Mouse (Mus musculus): ENCODE results near the gene B3galt2. TPM values are rescaled to one million over a fixed set of nuclear protein-coding genes. Genes with fewer than 3 reads are reported as not detected.

Gene B3galt2
- total and polyA plus RNA-seq, 2 experiments = under 0.01 TPM; not detected in 1

DNA sequence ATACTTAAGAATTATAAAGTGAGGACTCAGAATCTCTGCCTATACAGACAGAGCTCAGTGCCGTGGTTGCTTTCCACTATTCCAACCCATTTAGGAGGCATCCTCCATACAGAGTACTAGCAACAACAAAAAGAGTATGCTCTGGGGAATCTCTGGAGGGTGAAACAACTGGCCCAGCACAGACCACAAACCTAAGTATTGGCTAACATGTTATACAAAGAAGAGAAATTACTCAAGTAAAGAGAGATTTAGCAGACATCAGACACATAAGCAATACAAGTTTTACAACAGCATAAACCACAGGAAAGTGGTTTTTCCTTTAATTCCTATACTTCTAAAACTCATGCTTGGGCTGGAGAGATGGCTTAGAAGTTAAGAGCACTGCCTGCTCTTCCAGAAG lies 17.8 kb upstream of the B3galt2 start:
- DNase-seq (ENCODE audit: extremely low read depth, low read depth, low spot score) = no peak
- H3K27ac ChIP-seq (replicated peaks; ENCODE audit: insufficient read depth, low read depth, low read length) = no peak overlapping the region
- H3K9ac ChIP-seq (ENCODE audit: low read depth, low read length) = no peak overlapping the region
- H3K79me2 ChIP-seq (ENCODE audit: control insufficient read depth, insufficient read depth, low read length) = no peaks in the 10 kb centered on the region
- H3K36me3 ChIP-seq (ENCODE audit: control insufficient read depth, insufficient read depth, low read length) = peaks cover 6% of the 10 kb centered on the region
- H3K4me3 ChIP-seq (ENCODE audit: insufficient read depth, low read depth, low read length) = no peak overlapping the region
- WGBS = 98% methylated on average over 1 of the region's 1 CpGs
- TF ChIP-seq POLR2A (IDR thresholded peaks at IDR 0.05; ENCODE audit: extremely low read depth, insufficient read depth, low read length) (no peak), CTCF (IDR thresholded peaks at IDR 0.05; ENCODE audit: low read depth, low read length) (no peak)
- peaks cover 2% of the 10 kb centered on the region; the same call in 1 of the 2 replicates for H3K4me1 ChIP-seq (ENCODE audit: control insufficient read depth, insufficient read depth, low read length)
- no peaks in the 10 kb centered on the region for H3K27me3 ChIP-seq (ENCODE audit: control insufficient read depth, insufficient read depth, low read length)

DNA sequence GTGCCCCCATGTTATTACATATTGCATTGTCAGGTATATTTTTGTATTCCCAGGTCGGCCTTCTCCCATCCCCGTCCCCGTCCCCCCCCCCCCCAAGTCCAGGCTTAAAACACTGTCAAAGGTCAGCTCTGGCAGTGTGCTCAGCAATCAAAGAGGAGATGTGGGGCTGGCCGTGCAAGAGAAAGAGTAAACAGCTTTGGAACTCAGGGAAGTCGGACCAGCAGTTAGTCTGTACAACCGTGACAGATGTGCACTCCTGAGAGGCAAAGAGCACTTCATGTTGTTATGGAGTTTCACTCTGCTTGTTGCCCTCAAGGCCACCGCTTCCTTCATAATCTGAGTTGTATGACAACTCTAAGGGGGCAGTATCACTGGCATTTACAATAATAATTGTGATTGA lies 9.1 kb upstream of the B3galt2 start:
- TF ChIP-seq CTCF (IDR thresholded peaks at IDR 0.05; ENCODE audit: low read depth, low read length) = no peak
- TF ChIP-seq POLR2A (IDR thresholded peaks at IDR 0.05; ENCODE audit: extremely low read depth, insufficient read depth, low read length) = no peak
- 28% methylated on average over 7 of the region's 7 CpGs for WGBS
- H3K4me1 ChIP-seq (ENCODE audit: control insufficient read depth, insufficient read depth, low read length) = peaks cover 6% of the 10 kb centered on the region; the same call in 1 of the 2 replicates
- peaks cover 5% of the 10 kb centered on the region for H3K36me3 ChIP-seq (ENCODE audit: control insufficient read depth, insufficient read depth, low read length)
- H3K27ac ChIP-seq (replicated peaks; ENCODE audit: insufficient read depth, low read depth, low read length) = no peak overlapping the region
- H3K4me3 ChIP-seq (ENCODE audit: insufficient read depth, low read depth, low read length) = no peak overlapping the region
- H3K79me2 ChIP-seq (ENCODE audit: control insufficient read depth, insufficient read depth, low read length) = no peaks in the 10 kb centered on the region; the same call in 1 of the 2 replicates
- peak; percentile 49 for DNase-seq (ENCODE audit: extremely low read depth, low read depth, low spot score)
- H3K9ac ChIP-seq (ENCODE audit: low read depth, low read length) = no peak overlapping the region
- H3K27me3 ChIP-seq (ENCODE audit: control insufficient read depth, insufficient read depth, low read length) = no peaks in the 10 kb centered on the region

DNA sequence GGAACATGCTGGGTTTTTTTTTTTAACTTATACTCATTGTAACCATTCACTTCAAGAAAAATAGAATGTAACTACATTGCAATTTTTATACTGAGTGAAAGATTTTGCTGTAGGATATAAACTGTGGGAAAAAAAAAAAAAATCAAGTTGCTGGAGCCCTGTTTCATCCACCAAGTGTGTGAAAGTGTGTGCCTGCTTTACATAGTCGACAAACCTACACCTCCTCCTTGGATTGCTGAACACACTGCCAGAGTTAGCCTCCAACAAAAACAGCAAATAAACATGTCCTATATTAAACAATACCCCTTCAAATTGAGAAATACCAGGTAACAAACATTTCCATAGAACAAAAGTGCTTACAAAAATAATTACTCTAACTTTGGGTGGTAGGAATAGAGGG lies 8.1 kb upstream of the B3galt2 start:
- H3K9ac ChIP-seq (ENCODE audit: low read depth, low read length) = no peak overlapping the region
- H3K79me2 ChIP-seq (ENCODE audit: control insufficient read depth, insufficient read depth, low read length) = no peaks in the 10 kb centered on the region; the same call in 1 of the 2 replicates
- no peaks in the 10 kb centered on the region for H3K27me3 ChIP-seq (ENCODE audit: control insufficient read depth, insufficient read depth, low read length)
- H3K4me1 ChIP-seq (ENCODE audit: control insufficient read depth, insufficient read depth, low read length) = peaks cover 6% of the 10 kb centered on the region; the same call in 1 of the 2 replicates
- 21% methylated on average over 1 of the region's 1 CpGs for WGBS
- TF ChIP-seq CTCF (IDR thresholded peaks at IDR 0.05; ENCODE audit: low read depth, low read length) = no peak
- TF ChIP-seq POLR2A (IDR thresholded peaks at IDR 0.05; ENCODE audit: extremely low read depth, insufficient read depth, low read length) = no peak
- H3K36me3 ChIP-seq (ENCODE audit: control insufficient read depth, insufficient read depth, low read length) = no peaks in the 10 kb centered on the region
- H3K27ac ChIP-seq (replicated peaks; ENCODE audit: insufficient read depth, low read depth, low read length) = no peak overlapping the region
- DNase-seq (ENCODE audit: extremely low read depth, low read depth, low spot score) = no peak
- H3K4me3 ChIP-seq (ENCODE audit: insufficient read depth, low read depth, low read length) = no peak overlapping the region

DNA sequence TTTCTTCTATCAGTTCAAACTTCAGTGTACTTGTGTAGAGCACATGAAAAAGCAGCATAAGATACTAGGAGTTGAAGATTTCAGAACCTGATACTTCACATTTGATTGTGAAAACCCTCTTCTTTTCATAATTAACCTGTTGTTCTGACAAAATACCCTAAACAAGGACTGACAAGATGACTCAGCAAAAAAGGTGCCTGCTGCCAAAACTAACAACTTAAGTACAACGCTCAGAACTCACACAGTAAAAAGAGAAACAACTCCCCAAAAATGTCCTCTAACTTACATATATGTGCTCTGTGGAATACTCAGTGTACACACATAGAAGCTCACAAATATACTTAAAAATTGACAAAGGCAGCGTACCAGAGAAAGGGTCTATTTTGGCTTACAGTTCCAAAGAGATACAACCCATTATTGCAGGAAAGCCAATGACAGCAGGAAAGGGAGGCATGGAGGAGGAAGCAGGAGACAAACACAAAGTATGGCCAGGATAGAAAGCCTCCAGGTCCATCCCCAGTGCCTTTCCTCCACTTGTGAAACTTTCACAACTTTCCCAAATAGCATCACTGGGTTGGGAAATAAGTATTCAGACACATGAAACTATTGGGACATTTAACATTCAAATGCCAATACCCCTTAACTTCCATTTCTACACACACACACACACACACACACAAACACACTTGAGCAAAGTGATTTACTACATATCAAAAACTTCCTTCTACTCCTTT lies 7.4 kb upstream of the B3galt2 start:
- TF ChIP-seq CTCF (IDR thresholded peaks at IDR 0.05; ENCODE audit: low read depth, low read length) (no peak), POLR2A (IDR thresholded peaks at IDR 0.05; ENCODE audit: extremely low read depth, insufficient read depth, low read length) (no peak)
- no peak overlapping the region for H3K27ac ChIP-seq (replicated peaks; ENCODE audit: insufficient read depth, low read depth, low read length)
- WGBS = 55% methylated on average over 2 of the region's 2 CpGs

DNA sequence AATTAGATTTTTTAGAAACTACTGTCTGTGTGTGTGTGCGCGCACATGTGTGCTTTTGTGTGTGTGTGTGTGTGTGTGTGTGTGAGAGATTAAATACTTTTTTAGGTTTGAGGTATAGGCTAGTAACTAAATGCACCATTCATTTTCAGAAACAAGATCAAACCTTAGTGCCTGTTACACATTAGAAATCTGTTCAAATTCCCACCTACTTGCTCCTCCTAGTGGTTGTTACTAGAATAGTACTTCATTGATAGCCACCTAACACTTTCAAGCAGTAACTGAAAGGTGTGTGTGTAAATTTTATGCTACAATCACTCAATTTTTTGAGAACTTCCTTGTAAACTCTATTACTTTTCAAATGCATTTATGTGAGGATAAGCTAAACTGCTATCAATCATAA lies 3.8 kb downstream of the B3galt2 start:
- 98% methylated on average over 2 of the region's 2 CpGs for WGBS
- Histone ChIP-seq H3K4me1 (ENCODE audit: control insufficient read depth, insufficient read depth, low read length) (no peaks in the 10 kb centered on the region; the same call in 1 of the 2 replicates), H3K4me3 (ENCODE audit: insufficient read depth, low read depth, low read length) (no peak overlapping the region), H3K27ac (replicated peaks; ENCODE audit: insufficient read depth, low read depth, low read length) (no peak overlapping the region), H3K79me2 (ENCODE audit: control insufficient read depth, insufficient read depth, low read length) (no peaks in the 10 kb centered on the region; the same call in 1 of the 2 replicates), H3K9ac (ENCODE audit: low read depth, low read length) (no peak overlapping the region), H3K27me3 (ENCODE audit: control insufficient read depth, insufficient read depth, low read length) (no peaks in the 10 kb centered on the region), H3K36me3 (ENCODE audit: control insufficient read depth, insufficient read depth, low read length) (no peaks in the 10 kb centered on the region; the same call in 1 of the 2 replicates)
- DNase-seq (ENCODE audit: extremely low read depth, low read depth, low spot score) = peak; percentile 55
- peak; percentile 37; the same call in 1 of the 2 replicates for TF ChIP-seq CTCF (IDR thresholded peaks at IDR 0.05; ENCODE audit: low read depth, low read length)
- TF ChIP-seq POLR2A (IDR thresholded peaks at IDR 0.05; ENCODE audit: extremely low read depth, insufficient read depth, low read length) = no peak

More for the DNA sequence above, 7.4 kb upstream of the B3galt2 start:
- peaks cover 6% of the 10 kb centered on the region; the same call in 1 of the 2 replicates for H3K4me1 ChIP-seq (ENCODE audit: control insufficient read depth, insufficient read depth, low read length)
- H3K9ac ChIP-seq (ENCODE audit: low read depth, low read length) = no peak overlapping the region
- H3K36me3 ChIP-seq (ENCODE audit: control insufficient read depth, insufficient read depth, low read length) = no peaks in the 10 kb centered on the region
- peak; percentile 56 for DNase-seq (ENCODE audit: extremely low read depth, low read depth, low spot score)
- H3K27me3 ChIP-seq (ENCODE audit: control insufficient read depth, insufficient read depth, low read length) = no peaks in the 10 kb centered on the region
- H3K79me2 ChIP-seq (ENCODE audit: control insufficient read depth, insufficient read depth, low read length) = no peaks in the 10 kb centered on the region; the same call in 1 of the 2 replicates
- H3K4me3 ChIP-seq (ENCODE audit: insufficient read depth, low read depth, low read length) = no peak overlapping the region

DNA sequence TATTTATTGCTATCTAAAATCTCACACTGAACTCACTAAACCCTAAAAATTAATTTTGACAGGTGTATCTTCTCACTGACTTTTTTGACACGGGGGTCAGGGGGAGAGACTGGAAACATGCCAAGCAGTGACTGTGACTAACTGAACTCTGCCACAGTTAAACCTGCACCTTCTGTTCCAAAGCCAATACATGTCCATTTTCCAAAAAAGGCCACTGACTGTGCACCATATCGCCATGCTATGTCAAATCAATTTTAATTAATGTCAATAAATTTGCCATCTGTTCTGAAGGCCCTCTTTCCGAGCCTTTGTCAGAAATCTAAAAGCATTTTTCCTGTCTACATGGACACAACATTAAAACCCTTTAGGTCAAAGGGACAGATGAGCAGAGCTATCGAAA lies 4.9 kb downstream of the B3galt2 start:
- Histone ChIP-seq H3K4me1 (ENCODE audit: control insufficient read depth, insufficient read depth, low read length) (peaks cover 1% of the 10 kb centered on the region), H3K4me3 (ENCODE audit: insufficient read depth, low read depth, low read length) (no peak overlapping the region), H3K27ac (replicated peaks; ENCODE audit: insufficient read depth, low read depth, low read length) (no peak overlapping the region), H3K27me3 (ENCODE audit: control insufficient read depth, insufficient read depth, low read length) (no peaks in the 10 kb centered on the region), H3K36me3 (ENCODE audit: control insufficient read depth, insufficient read depth, low read length) (peaks cover 2% of the 10 kb centered on the region; the same call in 1 of the 2 replicates), H3K9ac (ENCODE audit: low read depth, low read length) (no peak overlapping the region), H3K79me2 (ENCODE audit: control insufficient read depth, insufficient read depth, low read length) (no peaks in the 10 kb centered on the region; the same call in 1 of the 2 replicates)
- WGBS = 46% methylated on average over 4 of the region's 4 CpGs
- DNase-seq (ENCODE audit: extremely low read depth, low read depth, low spot score) = no peak
- no peak for TF ChIP-seq POLR2A (IDR thresholded peaks at IDR 0.05; ENCODE audit: extremely low read depth, insufficient read depth, low read length)
- no peak for TF ChIP-seq CTCF (IDR thresholded peaks at IDR 0.05; ENCODE audit: low read depth, low read length)

Measured in liver, adult 2 months (tissue).